Mouse (Mus musculus) hindbrain, embryonic 11.5 days (tissue): ENCODE results near the gene Il2rb. TPM values are rescaled to one million over a fixed set of nuclear protein-coding genes. Genes with fewer than 3 reads are reported as not detected.

Experiments
- ATAC-seq: fragments of 200-750 bp; cut with Nextera tagmentation; 2 replicates; pipeline ENCODE4 v1.8.0; 2017; ENCODE audit warnings: mild to moderate bottlenecking, moderate TSS enrichment, moderate library complexity; ENCODE audit not compliant: low FRiP score
- DNase-seq: peaks from one replicate; pipeline ENCODE4 v3.0.0-alpha.2; 2015; ENCODE audit warnings: low spot score
- H3K27ac ChIP-seq: fragments of 300-500 bp; sonication (generic); 2 replicates; pipeline ENCODE4 v1.5.1; 2014; ENCODE audit warnings: mild to moderate bottlenecking, low read depth, low read length
- H3K27me3 ChIP-seq: fragments of 300-500 bp; sonication (generic); 2 replicates; pipeline ENCODE4 v1.6.1; 2014; ENCODE audit warnings: mild to moderate bottlenecking, low read length, moderate library complexity, mixed read lengths; ENCODE audit not compliant: control insufficient read depth, insufficient read depth
- H3K36me3 ChIP-seq: fragments of 300-500 bp; sonication (generic); 2 replicates; pipeline ENCODE4 v1.6.1; 2014; ENCODE audit warnings: mild to moderate bottlenecking, low read length, moderate library complexity, mixed read lengths; ENCODE audit not compliant: control insufficient read depth, insufficient read depth
- H3K4me1 ChIP-seq: fragments of 300-500 bp; sonication (generic); replicated peaks from 2 replicates; pipeline ENCODE4 v1.6.1; 2014; ENCODE audit warnings: low read length, mixed read lengths; ENCODE audit not compliant: control insufficient read depth, insufficient read depth
- H3K4me2 ChIP-seq: fragments of 300-500 bp; sonication (generic); replicated peaks from 2 replicates; pipeline ENCODE4 v1.6.1; 2014; ENCODE audit warnings: mild to moderate bottlenecking, low read depth, low read length
- H3K4me3 ChIP-seq: fragments of 300-500 bp; sonication (generic); 2 replicates; pipeline ENCODE4 v1.5.1; 2014; ENCODE audit warnings: low read depth, low read length
- H3K9ac ChIP-seq: fragments of 300-500 bp; sonication (generic); 2 replicates; pipeline ENCODE4 v1.6.1; 2014; ENCODE audit warnings: low read depth, low read length
- H3K9me3 ChIP-seq: fragments of 300-500 bp; sonication (generic); 2 replicates; pipeline ENCODE4 v1.6.1; 2016; ENCODE audit warnings: low read length; ENCODE audit not compliant: control insufficient read depth
- WGBS: fragments of 180-500 bp; shearing (Covaris S2); extraction: QIAGEN DNeasy Blood & Tissue Kit; methylation state at CpG from one replicate; pipeline ENCODE4 v1.1.7; 2014; 5-methylcytosine and 5-hydroxymethylcytosine counted together
- polyA plus RNA-seq: library from polyadenylated mRNA; unstranded; fragments of >200 nt; fragmentation: Nextera tagmentation; extraction: Ambion mirVana; gene quantifications from 2 replicates; pipeline ENCODE4 v1.2.1, GENCODE M21; 2014

Gene Il2rb
- polyA plus RNA-seq, 1 experiment from 2014 or later, result not detected

GRCm38 (mm10) chr15:78528726-78529411 lies 33.8 kb upstream of the Il2rb start:
- 54% methylated on average over 11 of the region's 11 CpGs for WGBS
- no peak overlapping the region for H3K27ac ChIP-seq

GRCm38 (mm10) chr15:78527973-78528372 lies 32.9 kb upstream of the Il2rb start:
- Histone ChIP-seq H3K9ac (no peak overlapping the region), H3K9me3 (no peaks in the 10 kb centered on the region), H3K4me2 (no peak overlapping the region), H3K4me3 (no peak overlapping the region), H3K27me3 (peaks cover 4% of the 10 kb centered on the region; the same call in 1 of the 2 replicates), H3K4me1 (no peaks in the 10 kb centered on the region; the same call in 1 of the 2 replicates), H3K36me3 (no peaks in the 10 kb centered on the region), H3K27ac (no peak overlapping the region)
- WGBS, result 78% methylated on average over 7 of the region's 7 CpGs
- ATAC-seq (no peak), DNase-seq (no peak)

More at GRCm38 (mm10) chr15:78528726-78529411, 33.8 kb upstream of the Il2rb start:
- Histone ChIP-seq H3K9me3 (no peaks in the 10 kb centered on the region), H3K27me3 (peaks cover 4% of the 10 kb centered on the region; the same call in 1 of the 2 replicates), H3K4me1 (no peaks in the 10 kb centered on the region; the same call in 1 of the 2 replicates), H3K36me3 (no peaks in the 10 kb centered on the region), H3K4me2 (peak overlapping the region; percentile 21), H3K9ac (peak overlapping the region; percentile 46), H3K4me3 (peak overlapping the region; percentile 10; the same call in 1 of the 2 replicates)
- ATAC-seq, result peak; percentile 6; the same call in 1 of the 2 replicates
- no peak for DNase-seq

GRCm38 (mm10) chr15:78524163-78524562 lies 29.1 kb upstream of the Il2rb start:
- Histone ChIP-seq H3K4me2 (no peak overlapping the region), H3K4me1 (no peaks in the 10 kb centered on the region; the same call in 1 of the 2 replicates), H3K27ac (no peak overlapping the region), H3K36me3 (no peaks in the 10 kb centered on the region), H3K4me3 (no peak overlapping the region), H3K9me3 (no peaks in the 10 kb centered on the region), H3K9ac (no peak overlapping the region), H3K27me3 (no peaks in the 10 kb centered on the region)
- no peak for DNase-seq
- ATAC-seq, result no peak
- whole genome bisulfite sequencing, result 87% methylated on average over 5 of the region's 5 CpGs

- ATAC-seq, result no peak
These were observed 26.8 kb upstream of the Il2rb start for GRCm38 (mm10) chr15:78521892-78522291.

GRCm38 (mm10) chr15:78521331-78521730 lies 26.3 kb upstream of the Il2rb start:
- ATAC-seq, result no peak
- WGBS, result 73% methylated on average over 8 of the region's 8 CpGs
- no peaks in the 10 kb centered on the region; the same call in 1 of the 2 replicates for H3K4me1 ChIP-seq
- no peak overlapping the region for H3K9ac ChIP-seq
- H3K36me3 ChIP-seq, result no peaks in the 10 kb centered on the region
- no peaks in the 10 kb centered on the region for H3K9me3 ChIP-seq
- no peak overlapping the region for H3K4me3 ChIP-seq
- H3K27ac ChIP-seq, result no peak overlapping the region
- no peaks in the 10 kb centered on the region for H3K27me3 ChIP-seq
- H3K4me2 ChIP-seq, result no peak overlapping the region
- no peak for DNase-seq

More at GRCm38 (mm10) chr15:78521892-78522291, 26.8 kb upstream of the Il2rb start:
- H3K9me3 ChIP-seq, result no peaks in the 10 kb centered on the region
- no peak for DNase-seq
- no peak overlapping the region for H3K9ac ChIP-seq
- H3K4me2 ChIP-seq, result no peak overlapping the region
- no peaks in the 10 kb centered on the region for H3K27me3 ChIP-seq
- no peaks in the 10 kb centered on the region; the same call in 1 of the 2 replicates for H3K4me1 ChIP-seq
- H3K36me3 ChIP-seq, result no peaks in the 10 kb centered on the region
- no peak overlapping the region for H3K27ac ChIP-seq
- WGBS, result 84% methylated on average over 6 of the region's 6 CpGs
- no peak overlapping the region for H3K4me3 ChIP-seq

GRCm38 (mm10) chr15:78520112-78520715 lies 25.1 kb upstream of the Il2rb start:
- H3K36me3 ChIP-seq, result no peaks in the 10 kb centered on the region
- no peaks in the 10 kb centered on the region; the same call in 1 of the 2 replicates for H3K4me1 ChIP-seq
- no peak overlapping the region for H3K4me3 ChIP-seq
- ATAC-seq (no peak), DNase-seq (no peak)
- H3K9ac ChIP-seq, result no peak overlapping the region
- no peaks in the 10 kb centered on the region for H3K27me3 ChIP-seq
- H3K4me2 ChIP-seq, result no peak overlapping the region
- H3K9me3 ChIP-seq, result no peaks in the 10 kb centered on the region
- WGBS, result 76% methylated on average over 13 of the region's 13 CpGs
- H3K27ac ChIP-seq, result no peak overlapping the region

- H3K36me3 ChIP-seq, result no peaks in the 10 kb centered on the region
These were observed 23.1 kb upstream of the Il2rb start for GRCm38 (mm10) chr15:78518221-78518620.

GRCm38 (mm10) chr15:78515759-78516158 lies 20.7 kb upstream of the Il2rb start:
- no peak for ATAC-seq
- Histone ChIP-seq H3K4me3 (no peak overlapping the region), H3K36me3 (no peaks in the 10 kb centered on the region), H3K9ac (no peak overlapping the region), H3K4me1 (no peaks in the 10 kb centered on the region), H3K9me3 (no peaks in the 10 kb centered on the region), H3K4me2 (no peak overlapping the region), H3K27ac (no peak overlapping the region), H3K27me3 (no peaks in the 10 kb centered on the region)
- DNase-seq, result no peak
- 84% methylated on average over 6 of the region's 6 CpGs for WGBS

More at GRCm38 (mm10) chr15:78518221-78518620, 23.1 kb upstream of the Il2rb start:
- DNase-seq (no peak), ATAC-seq (no peak)
- Histone ChIP-seq H3K4me2 (no peak overlapping the region), H3K9ac (no peak overlapping the region), H3K4me1 (no peaks in the 10 kb centered on the region), H3K27ac (no peak overlapping the region), H3K9me3 (no peaks in the 10 kb centered on the region), H3K4me3 (no peak overlapping the region), H3K27me3 (no peaks in the 10 kb centered on the region)
- WGBS, result 73% methylated on average over 7 of the region's 7 CpGs
